Mouse (Mus musculus) bone marrow macrophage, adult 2 months (primary cell): ENCODE measurements around the gene Dis3l2.

Experiments used
- CTCF ChIP-seq: IDR thresholded peaks from 2 replicates; pipeline ENCODE4 v1.5.1; 2012; ENCODE audit warnings: low read depth, mild to moderate bottlenecking, low read length, moderate library complexity
- POLR2A ChIP-seq: IDR thresholded peaks from 2 replicates; pipeline ENCODE4 v1.6.1; 2012; ENCODE audit warnings: mild to moderate bottlenecking, low read depth, low read length, borderline replicate concordance

DNA sequence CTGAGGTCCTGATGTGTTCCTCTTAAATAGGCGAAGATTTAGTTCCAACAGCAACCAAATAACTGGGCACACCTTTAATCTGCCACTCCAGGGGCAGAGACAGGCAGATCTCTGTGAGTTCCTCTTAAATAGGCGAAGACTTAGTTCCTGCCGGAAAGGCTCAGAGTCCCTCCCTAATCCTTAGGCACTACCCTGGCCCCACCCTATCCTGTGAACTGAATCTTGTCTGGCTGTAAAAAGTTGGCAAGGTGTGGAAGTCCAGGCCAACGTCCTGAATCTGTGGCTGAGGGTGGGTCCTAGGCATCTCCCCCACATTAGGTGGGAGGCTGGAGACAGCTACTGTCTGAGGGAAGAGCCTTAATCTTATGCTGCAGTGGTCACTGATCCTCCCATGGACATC lies 386.2 kb downstream of the Dis3l2 start, which contains the start of gene Alppl2:
- TF ChIP-seq CTCF (no peak), POLR2A (no peak)
